Mouse (Mus musculus): ENCODE measurements around the gene Akip1. TPM values are rescaled to one million over a fixed set of nuclear protein-coding genes. Genes with fewer than 3 reads are reported as not detected.

The Akip1 gene
- total RNA-seq, 2 experiments from 2014 or later = 11.4 to 16.0 TPM

DNA sequence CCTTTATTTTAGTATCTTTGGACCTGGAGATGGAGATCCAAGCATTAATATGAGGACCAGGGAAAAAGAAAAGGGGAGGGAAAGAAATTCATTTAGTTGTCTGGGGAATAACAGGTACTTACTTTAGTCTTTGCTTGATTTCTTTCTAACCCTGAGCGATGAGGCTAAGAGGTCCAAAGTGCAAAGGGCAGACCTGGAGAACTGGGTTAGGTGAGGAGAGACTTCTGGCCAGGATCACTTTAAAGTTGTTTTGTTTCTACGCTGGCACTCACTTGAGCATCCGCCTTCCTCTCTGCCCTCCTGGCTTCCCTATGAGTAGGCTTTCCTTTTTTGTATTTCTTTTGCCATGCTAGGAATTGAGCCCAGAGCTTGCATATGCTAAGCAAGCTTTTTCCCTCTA is 52.8 kb downstream of the Akip1 start:
- intact Hi-C loops (cut with DNase I) = no loop called here
- DNase-seq = no peak

Other genes starting within 250 kb of the Akip1 start
- under 1 TPM; 0.08 to 0.11 TPM for gene Trim66, start 195.6 kb upstream of the Akip1 start, total RNA-seq (2021)
- 10 to 100 TPM; 95.0 to 97.5 TPM for gene Rpl27a, start 184.5 kb upstream of the Akip1 start, total RNA-seq (2021)
- gene St5, start 85 bp upstream of the Akip1 start, total RNA-seq (2021) = 10 to 100 TPM; 23.4 to 31.9 TPM
- gene BC051019, start 20.2 kb downstream of the Akip1 start, total RNA-seq (2021) = not detected
- not detected for gene Ascl3, start 28.0 kb downstream of the Akip1 start, total RNA-seq (2021)
- gene Tmem9b, start 49.2 kb downstream of the Akip1 start, total RNA-seq (2021) = 10 to 100 TPM; 29.8 to 31.1 TPM
- under 1 TPM; 0.08 to 0.47 TPM for gene Nrip3, start 78.3 kb downstream of the Akip1 start, total RNA-seq (2021)
- gene Scube2, start 162.0 kb downstream of the Akip1 start, total RNA-seq (2021) = 10 to 100 TPM; 19.3 to 21.1 TPM